8 mouse cellular contexts compared by ENCODE assay signal in the genomic region with DNA sequence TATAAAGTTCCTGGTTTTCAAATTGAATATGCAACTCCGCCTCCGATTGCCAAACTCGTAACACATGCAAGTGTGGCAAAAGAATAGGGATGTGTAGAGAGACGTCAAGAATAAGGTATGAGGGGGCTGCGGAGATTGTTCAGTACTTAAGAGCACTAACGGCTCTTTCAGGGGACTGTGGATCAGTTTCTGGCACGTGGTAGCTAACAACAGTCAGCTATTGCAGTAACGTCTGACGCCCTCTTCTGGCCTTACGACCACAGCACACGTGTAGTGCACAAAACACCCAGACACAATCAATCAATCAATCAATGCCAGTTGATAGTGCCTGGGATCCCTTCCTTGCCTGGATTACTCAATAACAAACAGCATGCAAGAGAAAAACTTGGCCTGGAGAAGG. TPM values are rescaled to one million over a fixed set of nuclear protein-coding genes. Genes with fewer than 3 reads are reported as not detected.
DNase-seq lines count a peak whose midpoint lies in the region; ATAC-seq and TF ChIP-seq lines count a peak whose summit lies in the region.

No protein-coding gene starts in this region.

- peaks cover 39% of the 10 kb centered on the region for H3K4me1 ChIP-seq in embryonic facial prominence, embryonic 12.5 days
- peaks cover 47% of the 10 kb centered on the region for H3K4me1 ChIP-seq in heart, embryonic 15.5 days (replicated peaks)
- peaks cover 53% of the 10 kb centered on the region for H3K4me1 ChIP-seq in liver, embryonic 15.5 days (replicated peaks)
- H3K4me1 ChIP-seq in neural tube, embryonic 12.5 days = peaks cover 24% of the 10 kb centered on the region

- peak overlapping the region; percentile 71 for H3K4me2 ChIP-seq in embryonic facial prominence, embryonic 12.5 days (replicated peaks)
- peak overlapping the region; percentile 63 for H3K4me2 ChIP-seq in heart, embryonic 15.5 days
- peak overlapping the region; percentile 87 for H3K4me2 ChIP-seq in liver, embryonic 15.5 days
- peak overlapping the region; percentile 70 for H3K4me2 ChIP-seq in neural tube, embryonic 12.5 days (replicated peaks)

- WGBS in embryonic facial prominence, embryonic 12.5 days = 2% methylated on average over 11 of the region's 11 CpGs
- WGBS in heart, embryonic 15.5 days = 4% methylated on average over 11 of the region's 11 CpGs
- 1% methylated on average over 11 of the region's 11 CpGs for WGBS in liver, embryonic 15.5 days (ENCODE audit: insufficient replicate concordance)
- 3% methylated on average over 11 of the region's 11 CpGs for WGBS in neural tube, embryonic 12.5 days

- H3K9ac ChIP-seq in embryonic facial prominence, embryonic 12.5 days = peak overlapping the region; percentile 96
- peak overlapping the region; percentile 70 for H3K9ac ChIP-seq in heart, embryonic 15.5 days
- peak overlapping the region; percentile 92 for H3K9ac ChIP-seq in liver, embryonic 15.5 days
- peak overlapping the region; percentile 63 for H3K9ac ChIP-seq in neural tube, embryonic 12.5 days

- peak; percentile 36 for DNase-seq in adrenal gland, adult 8-10 months
- peak; percentile 63 for DNase-seq in kidney, postnatal 14 days
- peak; percentile 10 to 49 for DNase-seq in thymus, adult 18-20 months

- H3K4me3 ChIP-seq in C2C12 (ENCODE audit: insufficient read depth, poor library complexity, severe bottlenecking) = peak overlapping the region; percentile 94
- peak overlapping the region; percentile 96 for H3K4me3 ChIP-seq in embryonic facial prominence, embryonic 12.5 days
- H3K4me3 ChIP-seq in heart, embryonic 15.5 days = peak overlapping the region; percentile 84
- H3K4me3 ChIP-seq in liver, embryonic 15.5 days (replicated peaks) = peak overlapping the region; percentile 91
- H3K4me3 ChIP-seq in neural tube, embryonic 12.5 days = peak overlapping the region; percentile 99

- peak; percentile 63 for TF ChIP-seq CTCF in C2C12 (IDR thresholded peaks at IDR 0.05; ENCODE audit: control insufficient read depth, insufficient read depth, insufficient read length)

- H3K36me3 ChIP-seq in C2C12 (ENCODE audit: control insufficient read depth, insufficient read depth) = peaks cover 13% of the 10 kb centered on the region
- peaks cover 5% of the 10 kb centered on the region; the same call in 1 of the 2 replicates for H3K36me3 ChIP-seq in embryonic facial prominence, embryonic 12.5 days
- H3K36me3 ChIP-seq in heart, embryonic 15.5 days = no peaks in the 10 kb centered on the region
- 0 out of 2 replicates have a peak, but pooled peaks cover 3% of the 10 kb centered on the region for H3K36me3 ChIP-seq in liver, embryonic 15.5 days (replicated peaks)
- H3K36me3 ChIP-seq in neural tube, embryonic 12.5 days = no peaks in the 10 kb centered on the region; the same call in 1 of the 2 replicates

- no peaks in the 10 kb centered on the region for H3K27me3 ChIP-seq in C2C12 (ENCODE audit: control insufficient read depth, insufficient read depth, insufficient read length)
- no peaks in the 10 kb centered on the region for H3K27me3 ChIP-seq in embryonic facial prominence, embryonic 12.5 days
- no peaks in the 10 kb centered on the region for H3K27me3 ChIP-seq in heart, embryonic 15.5 days
- no peaks in the 10 kb centered on the region for H3K27me3 ChIP-seq in liver, embryonic 15.5 days
- H3K27me3 ChIP-seq in neural tube, embryonic 12.5 days (replicated peaks) = no peaks in the 10 kb centered on the region

- peaks cover 42% of the 10 kb centered on the region for H3K79me3 ChIP-seq in C2C12 (ENCODE audit: low read depth)

- H3K9me3 ChIP-seq in embryonic facial prominence, embryonic 12.5 days = no peaks in the 10 kb centered on the region
- no peaks in the 10 kb centered on the region for H3K9me3 ChIP-seq in heart, embryonic 15.5 days (replicated peaks)
- H3K9me3 ChIP-seq in liver, embryonic 15.5 days (replicated peaks) = no peaks in the 10 kb centered on the region
- H3K9me3 ChIP-seq in neural tube, embryonic 12.5 days = no peaks in the 10 kb centered on the region

- peak overlapping the region; percentile 95 for H3K27ac ChIP-seq in embryonic facial prominence, embryonic 12.5 days
- peak overlapping the region; percentile 95 for H3K27ac ChIP-seq in heart, embryonic 15.5 days
- H3K27ac ChIP-seq in liver, embryonic 15.5 days (replicated peaks) = peak overlapping the region; percentile 90
- H3K27ac ChIP-seq in neural tube, embryonic 12.5 days = peak overlapping the region; percentile 68; the same call in 1 of the 2 replicates

- ATAC-seq in embryonic facial prominence, embryonic 12.5 days (ENCODE audit: insufficient number of reproducible peaks, insufficient read depth, low FRiP score, low TSS enrichment) = no peak
- ATAC-seq in heart, embryonic 15.5 days (replicated peaks; ENCODE audit: insufficient number of reproducible peaks, insufficient read depth, low FRiP score, low read depth) = no peak
- ATAC-seq in liver, embryonic 15.5 days (ENCODE audit: insufficient read depth) = no peak
- peak; percentile 34; the same call in 1 of the 2 replicates for ATAC-seq in neural tube, embryonic 12.5 days (ENCODE audit: low FRiP score, low read depth)

- H3ac ChIP-seq in C2C12 (ENCODE audit: control insufficient read depth, insufficient read length, low read depth) = peak overlapping the region; percentile 34

- H3K79me2 ChIP-seq in C2C12 (ENCODE audit: control insufficient read depth, insufficient read depth) = peaks cover 52% of the 10 kb centered on the region

TF ChIP-seq in C2C12, 6 proteins besides CTCF, POLR2A, EP300 and RAD21:
- peak; percentile 75 for TF ChIP-seq USF1 (IDR thresholded peaks at IDR 0.05; ENCODE audit: low read depth)
- TF ChIP-seq FOSL1 (IDR thresholded peaks at IDR 0.05; ENCODE audit: insufficient read depth, low read length, poor library complexity, severe bottlenecking) = no peak
- TF ChIP-seq MAX (IDR thresholded peaks at IDR 0.05) = peak; percentile 99

RNA-seq across cellular contexts. Expression of a gene that starts 0.4 kb away (rescaled TPM):
- polyA plus RNA-seq in C2C12 (2012; fragmentation: generic; extraction: Trizol) = 61.5 TPM
- 10 to 100 TPM; 33.6 to 47.6 (median 38.0) TPM for total RNA-seq in adrenal gland, adult 8-10 months (2022)
- 55.2 and 59.3 TPM in 2 replicates for polyA plus RNA-seq in embryonic facial prominence, embryonic 12.5 days (2016; fragmentation: Nextera tagmentation; extraction: Ambion mirVana)
- polyA plus RNA-seq in heart, embryonic 15.5 days (2015; fragmentation: Nextera tagmentation; extraction: Ambion mirVana) = 52.1 and 63.2 TPM in 2 replicates
- 26.7 and 28.7 TPM in 2 replicates for polyA plus RNA-seq in liver, embryonic 15.5 days (2015; fragmentation: Nextera tagmentation; extraction: Ambion mirVana)
- polyA plus RNA-seq in neural tube, embryonic 12.5 days (2016; fragmentation: Nextera tagmentation; extraction: Ambion mirVana) = 52.3 and 53.0 TPM in 2 replicates

RNA-seq across cellular contexts. Expression of a gene that starts 35.1 kb away (rescaled TPM):
- 8.4 TPM for polyA plus RNA-seq in C2C12 (2012; fragmentation: generic; extraction: Trizol)
- total RNA-seq in adrenal gland, adult 8-10 months (2022) = 10 to 100 TPM; 22.4 to 27.7 (median 25.4) TPM
- 20.0 and 20.4 TPM in 2 replicates for polyA plus RNA-seq in embryonic facial prominence, embryonic 12.5 days (2016; fragmentation: Nextera tagmentation; extraction: Ambion mirVana)
- 11.9 and 22.3 TPM in 2 replicates for polyA plus RNA-seq in heart, embryonic 15.5 days (2015; fragmentation: Nextera tagmentation; extraction: Ambion mirVana)
- polyA plus RNA-seq in liver, embryonic 15.5 days (2015; fragmentation: Nextera tagmentation; extraction: Ambion mirVana) = 13.2 and 14.8 TPM in 2 replicates
- 27.2 and 28.8 TPM in 2 replicates for polyA plus RNA-seq in neural tube, embryonic 12.5 days (2016; fragmentation: Nextera tagmentation; extraction: Ambion mirVana)

RNA-seq across cellular contexts. Expression of a gene that starts 49.0 kb away (rescaled TPM):
- polyA plus RNA-seq in C2C12 (2012; fragmentation: generic; extraction: Trizol) = 46.4 TPM
- 10 to 100 TPM; 36.0 to 44.8 (median 40.3) TPM for total RNA-seq in adrenal gland, adult 8-10 months (2022)
- 31.9 and 32.3 TPM in 2 replicates for polyA plus RNA-seq in embryonic facial prominence, embryonic 12.5 days (2016; fragmentation: Nextera tagmentation; extraction: Ambion mirVana)
- 26.8 and 30.4 TPM in 2 replicates for polyA plus RNA-seq in heart, embryonic 15.5 days (2015; fragmentation: Nextera tagmentation; extraction: Ambion mirVana)
- polyA plus RNA-seq in liver, embryonic 15.5 days (2015; fragmentation: Nextera tagmentation; extraction: Ambion mirVana) = 20.2 and 22.6 TPM in 2 replicates
- 24.7 and 26.5 TPM in 2 replicates for polyA plus RNA-seq in neural tube, embryonic 12.5 days (2016; fragmentation: Nextera tagmentation; extraction: Ambion mirVana)

RNA-seq across cellular contexts. Expression of a gene that starts 52.4 kb away (rescaled TPM):
- 183 TPM for polyA plus RNA-seq in C2C12 (2012; fragmentation: generic; extraction: Trizol)
- total RNA-seq in adrenal gland, adult 8-10 months (2022) = 100 to 1,000 TPM in 3 of 4 experiments, 10 to 100 TPM in 1; 99.8 to 162 (median 122) TPM
- polyA plus RNA-seq in embryonic facial prominence, embryonic 12.5 days (2016; fragmentation: Nextera tagmentation; extraction: Ambion mirVana) = 89.4 and 92.9 TPM in 2 replicates
- polyA plus RNA-seq in heart, embryonic 15.5 days (2015; fragmentation: Nextera tagmentation; extraction: Ambion mirVana) = 53.3 and 76.0 TPM in 2 replicates
- 142 and 165 TPM in 2 replicates for polyA plus RNA-seq in liver, embryonic 15.5 days (2015; fragmentation: Nextera tagmentation; extraction: Ambion mirVana)
- 40.7 and 41.7 TPM in 2 replicates for polyA plus RNA-seq in neural tube, embryonic 12.5 days (2016; fragmentation: Nextera tagmentation; extraction: Ambion mirVana)
